Mouse (Mus musculus) MN1 (cell line): Measurements from ENCODE around the gene Gm10799.
A peak's percentile ranks its signal among the peaks of the same experiment; 100 is the strongest.
"Not testable (repeated sequence)": the region's sequence is repeated elsewhere in the genome, so short reads cannot be mapped to it uniquely, and the experiment has no call there.

Experiments
- DNase-seq: peaks from one replicate; pipeline ENCODE4 v3.0.0-alpha.2; 2016; ENCODE audit warnings: low spot score

Gene Gm10799

DNA sequence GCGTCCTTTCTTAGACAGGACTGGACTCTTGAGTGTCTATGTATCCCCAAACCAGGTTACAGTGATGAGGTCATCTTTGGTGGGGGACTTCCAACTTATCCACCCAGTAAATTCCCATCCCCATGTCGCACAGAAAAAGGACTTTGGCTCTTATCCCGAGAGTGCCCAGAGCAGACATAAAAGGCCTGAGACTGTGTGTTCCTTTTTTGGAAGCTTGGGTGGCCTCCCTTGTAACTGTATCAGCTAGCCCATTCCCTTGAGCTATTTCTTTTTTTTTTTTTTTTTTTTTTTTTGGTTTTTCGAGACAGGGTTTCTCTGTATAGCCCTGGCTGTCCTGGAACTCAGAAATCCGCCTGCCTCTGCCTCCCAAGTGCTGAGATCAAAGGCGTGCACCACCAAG lies 2.8 kb downstream of the Gm10799 start, which contains the start of gene Gm10912:
Gene Gm10912, plus strand, starts transcription at position 301 of the 400 bp plus-strand sequence.
- DNase-seq: not testable (repeated sequence)

DNA sequence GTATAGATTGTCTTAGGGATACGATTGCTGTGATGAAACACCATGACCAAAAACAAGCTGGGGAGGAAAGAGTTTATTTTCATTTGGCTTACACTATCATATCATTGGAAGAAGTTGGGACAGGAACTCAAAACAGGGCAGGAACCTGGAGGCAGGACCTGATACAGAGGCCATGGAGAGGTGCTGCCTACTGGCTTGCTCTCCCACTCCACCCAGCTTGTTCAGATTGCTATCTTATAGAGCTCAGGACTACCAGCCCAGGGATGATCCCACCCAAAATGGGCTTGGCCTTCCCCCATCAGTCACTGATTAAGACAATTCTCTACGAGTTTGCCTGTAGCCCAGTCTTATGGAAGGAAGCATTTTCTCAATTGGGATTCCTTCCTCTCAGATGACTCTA lies 4.2 kb downstream of the Gm10799 start:
- DNase-seq: no peak

GRCm38 (mm10) chr2:104062665-104063064 lies 5.7 kb downstream of the Gm10799 start:
- no peak for DNase-seq

GRCm38 (mm10) chr2:104060996-104061395 lies 7.4 kb downstream of the Gm10799 start:
- DNase-seq: no peak

DNA sequence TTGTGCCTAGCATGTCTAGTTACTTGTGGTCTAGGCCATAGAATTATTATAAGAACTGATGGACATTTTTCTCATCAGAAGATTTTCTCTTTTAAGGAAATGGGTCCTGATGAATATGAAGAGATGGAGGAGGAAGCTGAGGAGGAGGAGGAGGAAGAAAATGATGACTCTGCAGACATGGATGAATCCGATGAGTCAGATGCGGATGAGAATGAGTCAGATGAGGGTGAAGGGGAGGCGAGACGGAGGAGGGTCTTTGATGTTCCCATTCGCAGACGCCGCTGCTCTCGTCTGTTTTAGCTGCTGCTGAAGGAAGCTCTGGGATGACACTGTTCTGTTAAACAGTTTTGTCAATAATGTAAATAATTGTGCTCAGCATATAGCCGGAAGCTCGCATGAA lies 8.6 kb downstream of the Gm10799 start:
- DNase-seq: no peak

DNA sequence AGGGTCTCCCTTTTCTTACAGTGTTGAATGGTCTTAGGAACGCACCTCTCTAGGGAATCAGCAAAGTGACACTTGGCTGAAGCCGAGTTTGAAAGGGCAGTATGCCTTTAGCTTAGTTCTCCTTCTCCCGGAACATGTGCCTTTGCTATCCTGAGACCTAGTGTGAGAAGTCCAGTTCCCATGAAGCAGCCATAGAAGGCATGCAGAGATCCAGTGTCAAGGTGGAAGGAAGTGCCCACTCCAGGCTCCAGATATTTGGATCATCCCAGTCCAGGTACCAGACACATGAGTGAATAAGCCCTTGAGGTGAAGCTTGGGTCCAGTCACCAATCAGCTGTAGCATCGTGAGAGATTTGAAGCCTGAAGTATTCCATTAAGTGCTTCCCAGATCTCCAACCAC lies 9.4 kb downstream of the Gm10799 start:
- DNase-seq: no peak

- no peak for DNase-seq
These were observed 10.0 kb downstream of the Gm10799 start for GRCm38 (mm10) chr2:104058381-104058780.

GRCm38 (mm10) chr2:104044479-104045080 lies 23.8 kb downstream of the Gm10799 start:
- DNase-seq: no peak

GRCm38 (mm10) chr2:104043624-104044478 lies 24.5 kb downstream of the Gm10799 start:
- DNase-seq: no peak

DNA sequence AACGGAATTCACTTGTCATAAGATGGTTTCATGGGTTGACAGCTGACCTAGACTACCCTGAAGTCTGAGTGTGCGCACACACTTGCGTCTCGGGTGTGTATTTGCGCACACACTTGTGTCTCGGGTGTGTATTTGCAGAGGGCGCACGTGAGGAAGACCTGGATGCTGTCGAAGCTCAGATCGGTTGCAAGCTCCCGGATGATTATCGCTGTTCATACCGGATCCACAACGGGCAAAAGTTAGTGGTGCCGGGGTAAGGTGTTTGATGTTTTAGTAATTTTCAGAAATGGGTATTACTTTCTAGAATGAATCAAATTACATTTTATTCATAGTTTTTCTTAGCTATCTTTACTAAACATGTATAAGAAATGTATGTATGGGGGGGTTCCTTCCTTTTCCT lies 25.6 kb downstream of the Gm10799 start:
- no peak for DNase-seq

DNA sequence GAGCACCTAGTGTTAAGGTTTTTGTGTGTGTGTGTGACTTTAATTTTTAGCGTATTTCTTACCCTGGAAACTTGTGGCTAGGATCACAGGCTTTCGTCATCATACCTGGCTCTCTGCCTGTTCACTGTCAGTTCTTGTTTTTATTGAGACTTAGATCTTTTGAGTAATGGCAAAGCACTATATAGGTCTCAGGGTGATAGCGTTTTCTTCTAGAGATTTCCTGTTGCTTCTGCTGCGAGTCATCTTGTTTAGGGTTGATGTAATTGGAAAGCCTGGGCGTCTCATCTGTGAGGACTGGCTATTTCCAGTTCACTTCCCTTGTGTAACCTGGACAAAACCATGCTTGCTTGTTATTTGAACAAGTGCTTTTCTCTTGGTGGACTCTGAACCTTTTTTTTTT lies 26.7 kb downstream of the Gm10799 start:
- DNase-seq: peak; percentile 29

GRCm38 (mm10) chr2:104038236-104038635 lies 30.1 kb downstream of the Gm10799 start:
- no peak for DNase-seq

DNA sequence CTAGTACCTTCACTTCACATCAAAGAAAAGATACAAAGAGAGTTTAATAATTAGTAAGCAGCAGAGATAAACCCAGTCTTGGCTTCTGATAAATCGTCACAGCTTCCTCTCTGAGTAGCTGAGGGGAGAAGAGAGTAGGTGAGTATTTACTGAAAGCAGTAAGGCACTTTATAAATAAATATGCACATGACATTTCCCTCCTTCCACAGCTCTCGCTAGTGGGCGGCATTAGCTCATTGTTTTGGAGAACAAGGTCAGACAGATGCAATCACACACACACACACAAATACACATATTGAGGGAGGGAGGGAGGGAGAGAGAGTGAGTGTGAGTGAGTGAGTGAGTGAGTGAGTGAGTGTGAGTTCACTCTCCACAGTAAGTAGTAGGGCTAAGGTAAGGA lies 32.0 kb downstream of the Gm10799 start:
- no peak for DNase-seq

DNA sequence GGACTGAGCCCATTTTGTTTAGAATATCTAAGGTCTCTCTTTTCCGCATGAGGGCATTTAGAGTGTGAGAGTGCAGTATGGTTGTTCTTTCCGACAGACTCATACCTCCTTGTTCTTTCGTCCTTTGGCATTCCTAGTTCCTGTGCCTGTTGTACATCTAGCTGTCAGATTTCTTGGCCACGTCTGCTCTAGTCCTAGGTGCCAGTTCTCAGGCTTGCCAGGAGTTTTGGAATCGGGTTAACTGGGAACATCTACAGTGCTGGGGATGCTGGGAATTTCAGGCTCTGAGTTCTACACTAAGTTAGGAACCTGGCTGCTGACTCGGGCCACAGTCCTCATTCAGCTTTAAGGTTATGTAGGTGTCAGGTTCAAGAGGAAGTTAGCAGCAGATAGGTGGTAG lies 32.8 kb downstream of the Gm10799 start:
- DNase-seq: no peak

- DNase-seq: peak; percentile 67
These were observed 33.4 kb downstream of the Gm10799 start for GRCm38 (mm10) chr2:104034832-104035472.

DNA sequence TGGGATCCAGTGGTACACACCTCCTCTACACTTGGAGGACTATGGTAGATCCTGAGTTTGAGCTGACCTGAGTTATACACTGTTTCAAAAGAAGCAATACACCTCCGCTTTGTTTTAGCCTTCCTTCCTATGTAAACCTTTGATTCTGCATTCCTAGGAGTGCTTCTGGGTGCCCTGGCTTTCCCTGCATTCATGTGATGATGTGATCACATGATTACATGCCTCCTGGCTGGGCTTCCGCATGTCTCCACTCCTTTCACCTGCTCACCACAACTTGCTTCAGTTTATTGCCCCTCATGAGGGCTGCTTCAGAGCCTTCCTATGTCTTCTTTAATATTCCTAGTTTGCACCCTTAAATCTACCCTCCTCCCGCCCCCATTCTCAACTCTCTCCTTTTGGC lies 36.3 kb downstream of the Gm10799 start:
- no peak for DNase-seq

- no peak for DNase-seq
These were observed 38.0 kb downstream of the Gm10799 start for GRCm38 (mm10) chr2:104030381-104030780.

DNA sequence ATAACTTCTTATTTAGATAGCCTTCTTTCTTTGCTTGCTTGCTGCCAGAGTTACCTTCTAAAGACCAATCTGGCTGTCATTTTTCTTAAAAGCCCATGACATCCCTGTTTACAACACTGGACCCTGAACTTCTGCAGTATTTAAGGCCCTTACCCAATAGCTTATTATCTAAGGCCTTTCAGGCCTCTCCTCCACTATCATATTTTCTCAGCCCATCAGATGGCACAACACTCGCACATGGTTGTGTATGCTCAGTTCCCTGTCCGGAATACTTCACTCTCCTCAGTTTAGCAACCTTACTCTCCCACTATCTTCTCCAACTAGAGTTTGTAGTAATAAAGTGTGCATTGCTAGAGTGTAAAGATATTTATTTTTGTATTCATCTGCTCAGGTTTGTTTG lies 39.3 kb downstream of the Gm10799 start:
- DNase-seq: no peak

DNA sequence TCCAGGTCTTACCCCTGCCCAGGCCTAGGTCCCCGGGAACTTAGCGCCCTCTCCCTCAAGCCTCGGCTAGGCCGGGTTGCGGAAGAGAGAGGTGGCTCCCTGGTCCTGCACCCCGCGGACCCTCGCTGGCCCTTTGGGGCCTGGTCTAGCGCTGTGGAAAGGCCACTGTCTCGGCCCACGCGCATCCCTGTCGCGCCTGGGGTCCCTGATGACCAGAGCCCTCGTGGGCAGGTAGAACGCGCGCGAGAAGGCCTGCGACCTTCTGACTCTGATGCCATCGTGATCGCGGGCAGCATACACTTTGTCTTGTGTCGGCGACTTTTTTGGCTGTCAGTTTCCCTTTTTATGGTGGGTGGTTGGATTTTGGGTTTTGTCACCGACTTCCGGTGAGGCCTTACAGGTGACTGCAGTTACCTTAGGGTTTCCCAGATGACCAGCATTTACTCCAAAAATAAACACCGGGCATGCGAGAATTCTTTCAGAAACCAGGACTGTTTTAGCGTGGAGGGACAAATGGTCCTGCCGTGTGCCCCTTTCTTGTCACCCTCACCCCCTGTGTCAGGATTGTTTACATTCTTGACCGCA lies 40.1 kb downstream of the Gm10799 start, which contains the start of gene 4931422A03Rik:
Gene 4931422A03Rik, minus strand, starts transcription at position 223 of the 585 bp plus-strand sequence.
- peak; percentile 60 for DNase-seq

- peak; percentile 87 for DNase-seq
These were observed 40.8 kb downstream of the Gm10799 start, which contains the start of gene Fbxo3 for GRCm38 (mm10) chr2:104027458-104028138. Gene Fbxo3, plus strand, starts transcription at chr2:104027721.

DNA sequence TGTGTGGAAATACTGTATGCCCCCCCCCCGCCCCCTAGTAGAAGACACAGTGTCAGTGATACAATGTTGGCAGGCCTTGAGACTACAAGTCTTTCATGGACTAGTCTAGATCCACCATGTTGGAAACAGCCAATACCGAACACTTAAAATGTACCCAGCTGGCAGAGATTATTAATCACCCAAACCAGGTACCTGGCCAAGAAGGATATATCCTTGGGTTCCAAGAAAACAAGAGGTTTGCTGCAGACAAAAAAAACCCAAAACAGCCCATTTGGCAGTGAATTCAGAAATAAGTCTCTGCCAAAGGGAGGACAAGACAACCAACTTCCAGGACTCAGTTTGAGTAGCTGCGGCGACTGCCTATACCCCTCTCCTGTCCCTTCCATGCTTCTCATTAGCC lies 43.7 kb downstream of the Gm10799 start:
- no peak for DNase-seq

DNA sequence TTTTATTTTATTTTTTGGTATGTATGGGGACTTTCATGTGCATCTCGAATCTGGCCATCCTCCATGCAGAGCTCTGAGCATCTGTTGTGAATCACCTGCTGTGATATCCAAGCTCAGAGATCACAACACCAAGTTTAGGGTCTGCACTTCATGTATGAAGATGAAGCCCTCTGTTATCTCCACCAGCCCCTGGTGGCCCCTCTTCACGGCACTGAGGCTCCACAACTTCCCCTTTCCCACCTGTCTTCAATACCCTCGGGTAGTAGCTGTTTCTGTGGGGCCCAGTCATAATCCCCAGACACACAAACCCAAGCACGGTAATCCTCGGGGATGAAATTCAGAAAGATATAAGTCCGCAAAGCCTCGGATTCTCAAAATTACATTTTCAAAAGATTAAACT lies 45.3 kb downstream of the Gm10799 start:
- no peak for DNase-seq
